Mouse (Mus musculus): Measurements from ENCODE around the gene Il25. TPM values are rescaled to one million over a fixed set of nuclear protein-coding genes. Genes with fewer than 3 reads are reported as not detected.
A peak's percentile ranks its signal among the peaks of the same experiment; 100 is the strongest.

Gene Il25
- polyA plus RNA-seq, 1 experiment from 2014 or later, result not detected

GRCm38 (mm10) chr14:54939434-54940175 is 7.1 kb downstream of the Il25 start:
- no peak overlapping the region for H3K4me2 ChIP-seq (ENCODE audit: low read length)
- no peak overlapping the region for H3K9ac ChIP-seq (ENCODE audit: low read length)
- H3K4me1 ChIP-seq (ENCODE audit: control insufficient read depth in 2 of 2, insufficient read depth in 2 of 2, low read length in 2 of 2), result peaks cover 5 to 7% of the 10 kb centered on the region in 2 experiments; a peak in 2 of 4 replicates
- H3K36me3 ChIP-seq (ENCODE audit: control insufficient read depth, insufficient read depth, low read length), result peaks cover 51% of the 10 kb centered on the region
- 40% methylated on average over 12 of the region's 12 CpGs for WGBS
- peak overlapping the region; percentile 29 to 51; a peak in 3 of 4 replicates for H3K27ac ChIP-seq (replicated peaks in 1 of 2; ENCODE audit: control insufficient read depth in 1 of 2, insufficient read depth in 1 of 2, low read depth in 2 of 2, low read length in 2 of 2)
- ATAC-seq (ENCODE audit: insufficient number of reproducible peaks, insufficient read depth, low FRiP score, low read depth), result no peak
- no peaks in the 10 kb centered on the region for H3K27me3 ChIP-seq (ENCODE audit: control insufficient read depth, insufficient read depth, low read length)
- no peak overlapping the region for H3K4me3 ChIP-seq (ENCODE audit: control insufficient read depth in 1 of 2, insufficient read depth in 1 of 2, low read depth in 1 of 2, low read length in 2 of 2)
- H3K9me3 ChIP-seq (ENCODE audit: control insufficient read depth, low read length), result no peaks in the 10 kb centered on the region

- Histone ChIP-seq H3K27ac (replicated peaks in 1 of 2; ENCODE audit: control insufficient read depth in 1 of 2, insufficient read depth in 1 of 2, low read depth in 2 of 2, low read length in 2 of 2) (peak overlapping the region; percentile 29 to 51; a peak in 2 of 4 replicates), H3K36me3 (ENCODE audit: control insufficient read depth, insufficient read depth, low read length) (peaks cover 56% of the 10 kb centered on the region), H3K4me1 (ENCODE audit: control insufficient read depth in 2 of 2, insufficient read depth in 2 of 2, low read length in 2 of 2) (peaks cover 5 to 7% of the 10 kb centered on the region in 2 experiments; a peak in 2 of 4 replicates), H3K9me3 (ENCODE audit: control insufficient read depth, low read length) (no peaks in the 10 kb centered on the region), H3K27me3 (ENCODE audit: control insufficient read depth, insufficient read depth, low read length) (no peaks in the 10 kb centered on the region), H3K4me2 (ENCODE audit: low read length) (no peak overlapping the region), H3K4me3 (ENCODE audit: control insufficient read depth in 1 of 2, insufficient read depth in 1 of 2, low read depth in 1 of 2, low read length in 2 of 2) (no peak overlapping the region), H3K9ac (ENCODE audit: low read length) (no peak overlapping the region)
- 45% methylated on average over 3 of the region's 3 CpGs for WGBS
- ATAC-seq (ENCODE audit: insufficient number of reproducible peaks, insufficient read depth, low FRiP score, low read depth), result no peak
Measured at GRCm38 (mm10) chr14:54940176-54940530, 7.7 kb downstream of the Il25 start.

GRCm38 (mm10) chr14:54941024-54941978 is 8.8 kb downstream of the Il25 start:
- Histone ChIP-seq H3K4me3 (ENCODE audit: control insufficient read depth in 1 of 2, insufficient read depth in 1 of 2, low read depth in 1 of 2, low read length in 2 of 2) (no peak overlapping the region), H3K9ac (ENCODE audit: low read length) (no peak overlapping the region), H3K9me3 (ENCODE audit: control insufficient read depth, low read length) (no peaks in the 10 kb centered on the region), H3K4me2 (ENCODE audit: low read length) (no peak overlapping the region), H3K27me3 (ENCODE audit: control insufficient read depth, insufficient read depth, low read length) (no peaks in the 10 kb centered on the region), H3K27ac (replicated peaks in 1 of 2; ENCODE audit: control insufficient read depth in 1 of 2, insufficient read depth in 1 of 2, low read depth in 2 of 2, low read length in 2 of 2) (peak overlapping the region in 1 of 2 experiments; percentile 12; a peak in 1 of 4 replicates), H3K36me3 (ENCODE audit: control insufficient read depth, insufficient read depth, low read length) (peaks cover 68% of the 10 kb centered on the region), H3K4me1 (ENCODE audit: control insufficient read depth in 2 of 2, insufficient read depth in 2 of 2, low read length in 2 of 2) (peaks cover 5% of the 10 kb centered on the region in 2 experiments; a peak in 2 of 4 replicates)
- ATAC-seq (ENCODE audit: insufficient number of reproducible peaks, insufficient read depth, low FRiP score, low read depth), result no peak
- WGBS, result 57% methylated on average over 13 of the region's 13 CpGs

GRCm38 (mm10) chr14:54942479-54942878 is 10.0 kb downstream of the Il25 start:
- Histone ChIP-seq H3K27ac (replicated peaks in 1 of 2; ENCODE audit: control insufficient read depth in 1 of 2, insufficient read depth in 1 of 2, low read depth in 2 of 2, low read length in 2 of 2) (no peak overlapping the region), H3K27me3 (ENCODE audit: control insufficient read depth, insufficient read depth, low read length) (no peaks in the 10 kb centered on the region), H3K9me3 (ENCODE audit: control insufficient read depth, low read length) (no peaks in the 10 kb centered on the region), H3K36me3 (ENCODE audit: control insufficient read depth, insufficient read depth, low read length) (peaks cover 80% of the 10 kb centered on the region), H3K4me3 (ENCODE audit: control insufficient read depth in 1 of 2, insufficient read depth in 1 of 2, low read depth in 1 of 2, low read length in 2 of 2) (no peak overlapping the region), H3K4me1 (ENCODE audit: control insufficient read depth in 2 of 2, insufficient read depth in 2 of 2, low read length in 2 of 2) (peaks cover 2 to 4% of the 10 kb centered on the region in 2 experiments; a peak in 1 of 4 replicates), H3K4me2 (ENCODE audit: low read length) (no peak overlapping the region), H3K9ac (ENCODE audit: low read length) (no peak overlapping the region)
- WGBS, result 74% methylated on average over 8 of the region's 8 CpGs
- no peak for ATAC-seq (ENCODE audit: insufficient number of reproducible peaks, insufficient read depth, low FRiP score, low read depth)

GRCm38 (mm10) chr14:54943971-54944370 is 11.5 kb downstream of the Il25 start:
- no peak overlapping the region for H3K4me2 ChIP-seq (ENCODE audit: low read length)
- H3K36me3 ChIP-seq (ENCODE audit: control insufficient read depth, insufficient read depth, low read length), result peaks cover 95% of the 10 kb centered on the region
- no peak overlapping the region for H3K9ac ChIP-seq (ENCODE audit: low read length)
- H3K4me3 ChIP-seq (ENCODE audit: control insufficient read depth in 1 of 2, insufficient read depth in 1 of 2, low read depth in 1 of 2, low read length in 2 of 2), result no peak overlapping the region
- 0 out of 4 replicates have a peak overlapping the region, but pooled peaks of 1 of the 2 experiments have one; percentile 19 for H3K27ac ChIP-seq (replicated peaks in 1 of 2; ENCODE audit: control insufficient read depth in 1 of 2, insufficient read depth in 1 of 2, low read depth in 2 of 2, low read length in 2 of 2)
- peaks cover 0 to 3% of the 10 kb centered on the region in 2 experiments; a peak in 1 of 4 replicates for H3K4me1 ChIP-seq (ENCODE audit: control insufficient read depth in 2 of 2, insufficient read depth in 2 of 2, low read length in 2 of 2)
- no peaks in the 10 kb centered on the region for H3K27me3 ChIP-seq (ENCODE audit: control insufficient read depth, insufficient read depth, low read length)
- no peak for ATAC-seq (ENCODE audit: insufficient number of reproducible peaks, insufficient read depth, low FRiP score, low read depth)
- 88% methylated on average over 7 of the region's 7 CpGs for WGBS
- no peaks in the 10 kb centered on the region for H3K9me3 ChIP-seq (ENCODE audit: control insufficient read depth, low read length)

GRCm38 (mm10) chr14:54944939-54945338 is 12.4 kb downstream of the Il25 start:
- Histone ChIP-seq H3K27ac (replicated peaks in 1 of 2; ENCODE audit: control insufficient read depth in 1 of 2, insufficient read depth in 1 of 2, low read depth in 2 of 2, low read length in 2 of 2) (no peak overlapping the region), H3K4me2 (ENCODE audit: low read length) (no peak overlapping the region), H3K4me1 (ENCODE audit: control insufficient read depth in 2 of 2, insufficient read depth in 2 of 2, low read length in 2 of 2) (peaks cover 2 to 3% of the 10 kb centered on the region in 2 experiments; a peak in 1 of 4 replicates), H3K27me3 (ENCODE audit: control insufficient read depth, insufficient read depth, low read length) (no peaks in the 10 kb centered on the region), H3K9me3 (ENCODE audit: control insufficient read depth, low read length) (no peaks in the 10 kb centered on the region), H3K9ac (ENCODE audit: low read length) (no peak overlapping the region), H3K36me3 (ENCODE audit: control insufficient read depth, insufficient read depth, low read length) (peaks cover 100% of the 10 kb centered on the region), H3K4me3 (ENCODE audit: control insufficient read depth in 1 of 2, insufficient read depth in 1 of 2, low read depth in 1 of 2, low read length in 2 of 2) (no peak overlapping the region)
- no peak for ATAC-seq (ENCODE audit: insufficient number of reproducible peaks, insufficient read depth, low FRiP score, low read depth)
- WGBS, result 62% methylated on average over 2 of the region's 2 CpGs

- peaks cover 100% of the 10 kb centered on the region for H3K36me3 ChIP-seq (ENCODE audit: control insufficient read depth, insufficient read depth, low read length)
- no peak overlapping the region for H3K9ac ChIP-seq (ENCODE audit: low read length)
- H3K27ac ChIP-seq (replicated peaks in 1 of 2; ENCODE audit: control insufficient read depth in 1 of 2, insufficient read depth in 1 of 2, low read depth in 2 of 2, low read length in 2 of 2), result 0 out of 4 replicates have a peak overlapping the region, but pooled peaks of 1 of the 2 experiments have one; percentile 14
- no peaks in the 10 kb centered on the region for H3K9me3 ChIP-seq (ENCODE audit: control insufficient read depth, low read length)
- no peak overlapping the region for H3K4me2 ChIP-seq (ENCODE audit: low read length)
- H3K4me1 ChIP-seq (ENCODE audit: control insufficient read depth in 2 of 2, insufficient read depth in 2 of 2, low read length in 2 of 2), result peaks cover 2 to 3% of the 10 kb centered on the region in 2 experiments; a peak in 1 of 4 replicates
- H3K4me3 ChIP-seq (ENCODE audit: control insufficient read depth in 1 of 2, insufficient read depth in 1 of 2, low read depth in 1 of 2, low read length in 2 of 2), result no peak overlapping the region
- WGBS, result 34% methylated on average over 19 of the region's 19 CpGs
- no peaks in the 10 kb centered on the region for H3K27me3 ChIP-seq (ENCODE audit: control insufficient read depth, insufficient read depth, low read length)
- ATAC-seq (ENCODE audit: insufficient number of reproducible peaks, insufficient read depth, low FRiP score, low read depth), result no peak
Measured at GRCm38 (mm10) chr14:54945975-54946704, 13.6 kb downstream of the Il25 start.
